Mouse (Mus musculus) T-helper 2 cell (primary cell): ENCODE measurements around the gene Pknox2.

Experiments
- in situ Hi-C: fragments of 300-600 bp; cut with MboI, MseI; formaldehyde crosslinking; loops from one replicate; pipeline ENCODE4 v1.15.1; 2025; ENCODE audit warnings: high pct_unique_total_duplicates

The Pknox2 gene

DNA sequence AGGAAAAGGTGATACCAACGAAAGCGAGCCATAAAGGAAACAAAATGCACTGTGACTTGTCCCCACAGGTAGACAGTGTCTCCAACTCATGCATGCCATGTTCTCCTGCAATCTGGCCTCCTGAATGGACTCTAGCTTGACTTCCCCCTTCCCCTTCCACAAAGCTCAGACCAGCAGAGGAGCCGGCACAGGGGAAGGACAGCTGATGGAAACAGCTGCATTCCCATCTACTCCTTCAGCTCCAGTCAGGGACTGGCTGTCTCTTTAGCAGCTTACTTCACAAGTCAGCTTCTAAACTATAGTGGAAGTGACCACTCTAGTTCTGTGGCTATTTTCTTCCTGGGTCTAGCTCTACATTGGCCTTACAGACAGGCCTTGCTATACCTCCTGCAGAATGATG lies 43.0 kb downstream of the Pknox2 start:
- in situ Hi-C loops, result loop anchor here (25.0 kb wide), 1 partner anchor 417 kb away; the partner anchor contains the start of gene Acrv1

DNA sequence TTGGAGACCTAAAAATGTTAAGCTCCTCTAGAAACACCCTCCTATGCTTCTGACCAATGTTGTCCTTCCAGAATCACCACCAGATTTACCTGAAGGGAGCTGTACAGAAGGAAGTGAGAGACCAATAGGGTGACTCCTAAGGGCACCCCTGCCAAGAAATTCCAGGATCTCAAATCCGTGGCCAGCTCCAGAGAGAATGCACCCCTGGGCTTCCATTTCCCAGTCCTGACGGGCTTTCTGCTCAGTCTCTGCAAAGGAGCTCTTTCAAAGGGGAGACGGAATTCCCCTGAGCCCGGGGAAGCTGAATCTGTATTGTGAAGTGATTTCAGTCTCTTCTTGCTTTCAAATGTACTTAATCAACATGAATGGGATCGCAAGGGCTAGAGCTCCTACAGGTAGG lies 43.4 kb downstream of the Pknox2 start:
- in situ Hi-C loops, result loop anchor here (25.0 kb wide), 1 partner anchor 416 kb away; the partner anchor contains the start of gene Acrv1

DNA sequence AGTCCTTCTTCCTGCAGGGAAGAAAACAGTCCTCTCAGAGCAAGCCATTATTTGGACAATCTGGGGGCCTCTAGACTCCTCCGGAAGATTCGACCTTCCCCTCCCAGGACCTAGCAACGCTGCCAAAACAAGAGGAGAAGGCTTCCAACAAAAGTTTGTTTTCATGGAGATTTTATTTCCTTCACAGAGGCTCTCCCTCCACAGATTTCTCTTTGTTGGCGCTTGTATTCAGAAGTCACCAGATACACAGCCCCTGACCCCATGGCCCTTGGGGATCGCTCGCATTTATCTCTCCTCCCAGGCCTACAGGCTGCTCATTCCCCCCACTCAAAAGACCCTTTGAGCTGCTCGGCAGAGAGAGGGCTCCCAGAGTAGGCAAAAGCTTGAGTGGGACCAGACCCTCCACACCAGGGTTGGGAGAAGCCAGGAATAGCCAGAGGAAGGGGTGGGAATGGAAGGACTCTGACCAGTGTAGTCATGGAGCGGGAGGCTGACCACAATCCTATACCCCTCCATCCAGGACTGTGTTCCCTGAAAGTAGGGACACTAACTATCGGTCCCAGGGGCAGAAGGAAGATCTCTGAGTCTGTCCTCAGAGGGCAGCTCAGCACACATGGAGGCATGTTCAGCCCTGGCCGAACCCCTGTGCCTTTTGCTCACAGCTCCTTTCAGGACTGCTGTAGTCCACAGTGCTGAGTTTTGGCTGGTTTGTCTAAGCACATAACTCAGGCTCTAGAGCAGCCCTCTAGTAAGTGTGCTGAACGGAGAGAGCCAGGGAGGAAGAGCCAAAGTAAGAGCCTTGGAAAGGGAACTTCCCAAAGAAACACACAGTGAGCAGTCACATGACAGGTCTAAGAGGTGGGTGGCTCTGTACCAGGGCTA lies 45.9 kb downstream of the Pknox2 start:
- in situ Hi-C loops, result loop anchor here (25.0 kb wide), 1 partner anchor 414 kb away; the partner anchor contains the start of gene Acrv1

DNA sequence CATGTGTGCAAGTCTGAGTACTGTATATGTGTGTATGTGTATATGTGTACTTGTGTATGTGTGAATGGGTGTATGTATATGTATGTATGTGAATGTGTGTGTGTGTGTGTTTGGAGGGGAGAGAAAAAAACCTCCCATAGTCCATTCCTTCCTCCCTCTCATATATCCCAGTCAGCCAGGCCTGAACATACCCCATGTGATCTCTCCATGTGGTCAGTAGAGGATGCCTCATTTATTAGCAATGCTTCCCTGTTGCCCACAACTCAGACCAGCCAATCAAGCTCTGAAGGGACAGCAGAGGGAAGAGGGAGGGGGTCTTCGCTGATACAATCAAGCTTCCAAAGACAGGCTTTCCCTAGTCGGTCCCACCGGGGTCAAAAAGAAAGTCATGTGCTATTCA lies 47.6 kb downstream of the Pknox2 start:
- in situ Hi-C loops, result no loop called here

DNA sequence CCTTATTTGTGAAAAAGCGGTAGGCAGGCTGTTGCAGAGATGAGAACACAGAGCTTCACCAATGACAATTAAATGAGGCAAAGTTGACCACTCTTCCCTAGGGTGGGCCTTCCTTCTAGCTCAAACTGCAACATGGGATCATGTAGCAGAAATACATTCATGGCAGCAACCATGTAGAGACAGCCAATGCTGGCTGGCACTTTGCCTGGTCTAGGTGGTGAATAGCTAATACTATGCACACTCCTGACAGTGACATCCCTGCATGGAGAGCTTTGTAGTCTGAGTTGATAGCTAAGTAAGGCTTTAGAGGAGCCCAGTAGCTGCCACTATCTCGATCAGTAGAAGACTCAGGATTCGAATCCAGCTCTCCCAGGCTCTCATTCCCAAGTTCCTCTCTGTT lies 48.6 kb downstream of the Pknox2 start:
- in situ Hi-C loops, result no loop called here

DNA sequence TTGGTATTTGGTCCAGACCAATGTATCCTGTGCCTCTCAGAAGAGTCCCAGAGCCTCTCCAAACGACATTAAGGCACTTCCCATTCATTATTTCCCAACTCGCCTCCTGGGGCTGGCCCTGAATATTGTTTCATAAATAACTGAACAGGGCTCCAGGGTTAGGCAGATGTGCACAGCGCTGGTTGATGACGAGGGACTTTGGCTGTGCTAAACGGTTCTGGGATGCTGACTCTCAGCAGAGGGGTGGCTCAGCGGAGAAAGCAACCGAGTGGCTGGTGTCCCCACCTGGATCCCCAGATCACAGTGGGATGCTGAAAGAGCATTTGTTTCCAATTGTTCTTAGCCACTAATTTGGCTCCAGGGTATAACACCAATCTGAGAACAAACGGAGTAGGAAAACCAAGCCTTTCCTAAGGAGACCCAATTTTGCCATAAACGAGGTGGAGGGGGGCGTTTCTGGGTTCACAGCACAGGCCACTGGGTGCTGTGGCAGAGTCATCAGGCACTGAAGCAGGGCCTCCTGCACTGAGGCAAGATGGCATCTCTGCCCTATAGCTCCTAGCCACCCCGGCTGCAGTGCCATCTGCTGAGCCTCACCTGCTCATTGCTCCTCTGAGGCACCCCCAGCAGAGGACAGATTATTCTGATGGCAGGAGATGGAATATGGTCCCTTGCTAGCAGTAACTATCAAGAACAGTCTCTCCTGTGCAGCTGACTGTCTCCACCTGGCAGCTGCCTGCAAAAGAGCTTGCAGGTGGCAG lies 52.8 kb downstream of the Pknox2 start:
- in situ Hi-C loops, result no loop called here

DNA sequence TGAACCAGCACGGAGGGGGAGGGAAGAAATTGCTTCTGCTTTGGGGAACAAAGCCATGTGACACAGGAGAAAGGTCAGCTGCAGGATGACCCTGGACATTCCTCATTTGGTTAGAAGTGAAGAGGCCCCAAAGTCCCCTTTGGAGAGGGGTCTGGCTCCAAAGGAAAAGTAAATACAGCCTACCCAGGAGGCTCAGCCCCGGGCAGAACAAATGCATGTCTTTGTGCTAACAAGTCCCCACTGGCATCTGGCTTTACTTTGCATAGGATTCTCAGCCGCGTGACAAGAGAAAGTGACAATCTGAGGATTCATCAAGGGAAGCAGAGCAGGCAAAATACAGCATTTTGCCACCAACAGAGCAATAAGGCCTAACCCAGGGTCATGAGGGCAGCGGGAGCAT lies 54.1 kb downstream of the Pknox2 start:
- in situ Hi-C loops, result no loop called here

DNA sequence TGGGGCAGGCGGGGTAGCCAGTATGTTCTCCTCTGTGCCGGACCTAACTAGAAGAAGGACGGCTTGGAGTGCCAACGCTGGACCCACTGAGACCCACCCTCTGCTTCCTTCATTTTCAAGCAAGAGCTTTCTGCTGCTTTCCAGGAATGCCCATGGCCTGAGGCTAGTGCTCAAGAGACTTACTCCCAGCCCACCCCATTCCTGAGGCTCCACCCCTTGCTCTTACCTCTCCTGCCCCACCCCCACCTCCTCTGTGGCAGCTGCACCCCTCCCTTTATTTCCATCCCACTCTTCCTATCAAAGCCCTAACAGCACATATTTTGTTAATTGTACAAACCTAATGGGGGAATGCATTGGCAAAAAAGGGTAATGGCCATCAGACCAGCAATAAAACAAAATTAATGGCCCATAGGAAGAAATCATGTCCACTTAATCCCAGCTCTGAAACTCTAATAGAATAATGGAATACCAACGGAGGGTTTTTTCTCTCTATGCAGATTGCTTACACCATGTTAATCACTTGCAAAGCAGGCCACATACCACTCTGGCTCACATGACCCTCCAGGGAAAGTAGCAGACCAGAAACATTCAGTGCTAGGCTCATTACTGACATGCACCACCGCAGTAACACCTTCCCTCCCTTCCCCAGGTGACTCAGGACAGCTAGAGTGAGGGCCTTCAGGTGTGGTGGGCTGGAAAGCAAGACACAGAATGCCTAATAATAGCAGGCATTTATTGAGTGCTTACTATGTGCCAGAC lies 57.1 kb downstream of the Pknox2 start:
- in situ Hi-C loops, result no loop called here

DNA sequence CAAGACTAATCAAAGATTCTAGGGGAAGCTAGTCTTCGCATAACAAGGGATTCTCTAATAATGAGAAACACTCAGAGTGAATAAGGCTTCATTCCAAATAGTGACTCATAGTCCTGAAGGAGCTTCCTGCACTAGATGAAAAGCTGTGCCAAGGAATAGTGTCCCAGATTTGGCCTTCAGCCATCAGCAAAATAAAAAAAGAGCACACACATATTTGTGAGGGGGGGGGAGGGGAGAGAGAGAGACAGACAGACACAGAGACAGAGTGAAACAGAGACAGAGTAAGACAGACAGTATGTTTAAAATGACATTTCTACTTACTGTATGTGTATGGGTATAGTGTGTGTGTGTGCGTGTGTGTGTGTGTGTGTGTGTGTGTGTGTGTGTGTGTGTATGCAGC lies 61.8 kb downstream of the Pknox2 start:
- in situ Hi-C loops, result no loop called here

DNA sequence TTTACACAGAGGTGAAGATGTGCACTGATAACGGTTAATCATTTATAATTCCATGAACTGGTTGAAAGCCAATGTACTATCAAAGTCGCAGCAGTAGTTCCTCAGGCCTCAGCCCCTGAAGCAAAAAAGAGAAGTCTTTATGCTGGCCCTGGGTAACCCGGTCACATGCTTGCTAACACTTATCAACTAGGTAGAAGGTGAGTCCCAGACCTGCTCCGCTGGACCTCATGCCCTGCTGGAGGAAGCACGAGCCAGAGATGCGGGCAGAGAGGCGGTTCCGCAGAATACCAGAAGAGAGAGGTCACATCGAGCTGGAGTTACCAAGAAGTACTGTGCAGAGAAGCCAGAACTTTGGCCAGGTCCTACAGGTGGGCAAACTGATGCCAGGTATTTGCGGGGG lies 65.0 kb downstream of the Pknox2 start:
- in situ Hi-C loops, result no loop called here

DNA sequence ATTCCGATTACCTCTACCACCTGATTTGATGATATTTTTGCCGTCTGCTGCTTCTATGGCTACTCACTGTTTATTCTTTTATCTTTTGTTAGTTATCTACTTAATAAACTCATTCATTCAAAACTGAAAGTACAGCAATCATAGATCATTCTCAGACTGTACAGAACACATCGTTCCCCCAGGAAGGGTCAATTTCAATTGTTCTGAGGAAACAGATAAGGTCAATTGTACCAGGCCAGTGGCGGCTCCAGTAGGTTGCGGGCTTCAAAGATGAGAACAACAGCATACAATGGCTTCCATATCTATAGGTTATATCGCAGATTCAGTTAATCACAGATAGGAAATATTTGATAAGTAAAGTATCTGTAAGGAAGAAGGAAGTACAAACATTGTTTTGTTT lies 66.9 kb downstream of the Pknox2 start:
- in situ Hi-C loops, result no loop called here

DNA sequence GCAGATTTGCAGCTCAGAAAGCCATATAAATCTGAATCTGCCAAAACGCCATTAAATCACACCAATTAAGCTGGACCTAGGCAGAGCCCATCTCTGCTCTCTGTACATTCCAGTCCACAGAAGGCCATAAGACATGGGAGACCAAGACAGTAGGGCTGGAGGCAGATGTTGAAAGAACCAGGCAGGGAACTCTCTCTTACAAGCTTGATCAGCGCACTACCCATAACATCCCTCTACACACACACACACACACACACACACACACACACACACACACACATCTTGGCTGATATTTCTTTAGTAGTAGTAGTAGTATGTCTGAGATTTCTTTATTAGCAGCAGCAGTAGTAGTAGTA lies 70.2 kb downstream of the Pknox2 start:
- in situ Hi-C loops, result no loop called here

DNA sequence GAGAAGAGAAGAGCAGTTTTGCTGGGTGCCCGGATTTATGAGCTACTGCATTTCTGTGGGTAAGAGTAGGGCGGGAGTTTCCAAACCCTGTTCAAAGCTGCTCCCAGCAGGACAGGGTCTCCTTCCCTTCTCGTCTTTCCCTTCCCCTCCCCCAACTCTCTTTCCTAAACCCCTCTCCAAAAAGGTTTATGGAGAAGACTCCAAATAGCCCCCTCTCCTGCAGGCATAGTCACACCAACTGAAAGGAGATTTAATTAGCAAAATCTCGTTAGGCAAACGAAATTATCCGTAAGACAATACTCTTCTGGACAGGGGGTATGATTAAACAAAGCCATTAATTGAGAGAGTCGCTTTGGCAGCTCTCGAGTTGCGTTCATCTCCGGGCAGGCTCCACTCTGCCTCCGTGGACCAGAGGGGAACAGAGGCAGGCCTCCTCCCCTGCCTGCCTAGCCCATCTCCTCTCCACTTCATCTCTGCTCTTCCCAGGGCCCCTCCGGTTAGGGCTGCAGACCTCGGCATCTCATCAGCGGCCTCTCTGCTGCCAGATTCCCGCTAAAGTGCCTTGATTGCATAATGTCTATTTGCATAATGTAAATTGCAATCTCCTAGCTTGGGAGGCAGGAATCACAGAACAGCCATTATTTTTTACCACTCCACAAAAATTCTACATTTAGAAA lies 70.7 kb downstream of the Pknox2 start:
- in situ Hi-C loops, result no loop called here

DNA sequence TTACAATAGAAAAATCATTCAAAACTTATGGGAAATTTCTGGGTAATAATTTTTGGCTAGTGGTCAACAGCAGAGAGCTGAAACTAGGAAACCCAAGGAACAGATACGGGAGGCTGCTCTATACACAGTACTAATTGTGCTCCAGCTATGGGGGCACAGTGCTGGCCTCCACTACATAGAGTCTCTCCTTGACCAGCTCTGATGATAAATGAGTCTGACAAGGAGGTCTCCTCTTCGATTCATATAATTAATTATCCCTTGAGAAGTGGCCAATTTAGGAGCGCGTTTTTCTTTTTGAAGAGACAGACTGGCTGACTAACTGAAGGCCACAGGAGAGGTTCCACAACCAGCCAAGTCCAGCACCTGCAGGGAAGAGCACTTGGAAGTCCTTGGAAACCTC lies 71.3 kb downstream of the Pknox2 start:
- in situ Hi-C loops, result no loop called here

DNA sequence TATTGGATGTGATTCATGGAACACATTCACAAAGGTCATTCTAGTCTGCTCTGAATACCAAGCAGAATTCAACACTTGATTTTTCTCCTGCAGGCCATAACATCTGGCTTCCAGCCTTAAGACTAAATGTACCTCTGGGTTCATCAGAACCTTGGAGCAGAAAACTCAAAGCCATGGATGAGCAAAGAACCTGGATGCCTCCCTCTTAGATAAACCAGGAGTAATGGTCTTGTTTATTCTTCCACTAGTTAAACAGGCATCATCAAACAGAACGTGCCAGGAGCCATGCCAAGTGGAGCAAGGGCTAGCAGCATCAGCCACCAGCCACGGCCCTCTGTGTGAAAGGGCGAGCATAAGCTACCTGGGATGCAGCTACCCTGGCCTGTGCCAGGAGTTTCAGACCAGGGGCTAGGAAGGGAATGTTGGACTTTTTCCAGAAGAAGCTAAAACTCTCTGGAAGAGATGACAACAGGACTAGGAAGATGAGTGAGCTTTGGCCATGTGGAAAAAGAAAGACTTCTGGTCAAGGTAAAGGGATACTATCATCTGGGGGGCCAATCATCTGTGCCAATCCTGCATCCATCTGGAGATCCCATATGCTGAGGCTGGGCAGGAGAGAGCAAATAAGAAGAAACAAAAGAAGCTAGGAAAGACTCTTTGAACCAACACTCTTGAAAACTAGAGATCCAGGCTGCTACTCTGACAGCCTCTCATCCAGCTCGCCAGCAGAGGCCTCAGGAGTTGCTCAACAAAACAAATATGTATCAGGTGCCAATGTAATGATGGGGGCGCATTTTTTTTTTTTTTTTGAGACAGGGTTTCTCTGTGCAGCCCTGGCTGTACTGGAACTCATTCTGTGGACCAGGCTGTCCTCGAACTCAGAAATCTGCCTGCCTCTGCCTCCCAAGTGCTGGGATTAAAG lies 77.6 kb downstream of the Pknox2 start:
- in situ Hi-C loops, result no loop called here

DNA sequence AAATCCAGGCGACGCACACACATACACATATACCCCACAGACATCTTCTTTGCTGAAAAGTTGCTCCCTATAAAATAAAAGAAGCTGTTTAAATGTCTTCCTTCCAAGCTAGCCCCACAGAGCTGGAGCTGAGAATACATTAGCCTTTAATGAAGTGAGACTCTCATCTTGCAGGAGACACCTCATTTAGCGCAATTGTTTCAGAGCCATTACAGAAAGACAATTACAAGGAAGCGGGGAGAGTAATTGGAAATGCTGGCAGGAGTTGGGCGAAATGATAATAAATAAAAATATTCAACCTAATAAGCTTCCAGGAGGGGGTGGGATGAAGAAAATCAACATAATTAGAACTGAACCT lies 79.8 kb downstream of the Pknox2 start:
- in situ Hi-C loops, result no loop called here

DNA sequence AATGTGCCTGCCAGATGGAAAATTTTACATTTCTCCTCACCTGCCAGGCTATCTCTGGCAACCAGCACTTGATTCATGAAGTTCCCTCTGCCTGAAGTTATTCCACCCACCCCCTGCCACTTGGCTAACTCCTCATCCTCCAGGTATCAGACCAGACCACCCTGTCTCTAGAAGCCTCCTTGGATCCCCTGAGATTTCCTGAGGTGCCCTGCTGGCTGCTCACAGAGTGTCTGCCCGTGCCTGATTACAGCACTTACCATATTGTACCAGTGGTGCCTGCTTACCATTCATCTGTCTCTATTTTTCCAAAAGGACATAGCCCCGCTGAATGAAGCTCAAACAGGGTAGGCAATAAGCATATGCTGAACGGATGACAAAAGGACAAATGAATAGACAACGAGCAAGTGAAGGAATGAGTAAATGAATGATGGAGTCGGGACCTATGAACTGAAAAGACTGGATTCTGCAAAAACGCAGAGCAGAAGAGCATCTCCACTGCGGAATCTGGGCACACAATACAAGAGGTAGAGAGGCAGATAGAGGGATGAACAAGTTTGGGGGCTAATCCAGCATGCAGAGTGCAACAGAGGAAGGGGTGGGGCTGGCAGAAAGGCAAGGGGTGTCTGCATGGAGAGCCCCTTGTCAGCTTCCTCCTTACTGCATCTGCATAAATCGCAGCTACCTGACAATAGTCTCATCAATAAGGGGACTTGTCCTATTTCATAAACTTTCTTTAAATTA lies 80.3 kb downstream of the Pknox2 start:
- in situ Hi-C loops, result no loop called here

DNA sequence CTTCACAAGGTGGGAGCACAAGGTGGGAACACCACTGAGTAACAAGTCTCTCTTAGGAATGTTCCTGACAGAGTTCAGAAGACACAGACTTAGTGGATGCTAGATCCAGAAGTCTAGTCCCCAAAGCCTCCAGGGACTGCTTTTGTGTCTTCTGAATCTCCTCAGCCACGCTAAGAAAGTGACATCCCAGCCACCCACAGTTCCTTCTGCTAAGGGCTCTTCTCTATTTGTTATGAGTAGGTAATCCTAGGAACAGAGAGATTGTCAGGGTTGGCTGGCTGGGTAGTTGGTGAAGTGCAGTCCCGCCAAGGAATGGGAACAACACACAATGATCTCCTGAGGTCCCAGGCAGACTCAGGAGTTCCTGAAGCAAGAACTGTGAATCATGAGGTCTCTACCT lies 85.6 kb downstream of the Pknox2 start:
- in situ Hi-C loops, result no loop called here

DNA sequence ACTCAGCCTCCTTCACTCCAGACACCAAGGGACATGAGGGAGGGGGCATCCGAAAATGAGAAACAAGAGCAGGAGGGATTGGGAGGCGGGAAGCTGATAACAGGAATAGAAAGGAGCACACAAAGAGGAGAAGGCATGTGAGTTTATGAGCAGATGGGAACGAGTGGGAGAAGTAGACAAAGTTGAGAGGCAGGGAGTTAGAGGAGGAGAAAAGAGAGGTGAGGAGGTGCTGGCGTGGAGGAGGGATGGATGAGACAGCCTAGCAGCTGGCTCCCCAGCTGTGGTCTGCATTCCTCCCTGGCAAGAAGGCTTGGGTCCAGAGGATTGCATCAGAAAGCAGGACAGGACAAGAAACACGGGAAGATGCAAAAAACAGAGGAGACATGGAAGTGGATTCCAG lies 92.5 kb downstream of the Pknox2 start:
- in situ Hi-C loops, result no loop called here
